Mouse (Mus musculus): ENCODE measurements around the gene Acoxl.

DNA sequence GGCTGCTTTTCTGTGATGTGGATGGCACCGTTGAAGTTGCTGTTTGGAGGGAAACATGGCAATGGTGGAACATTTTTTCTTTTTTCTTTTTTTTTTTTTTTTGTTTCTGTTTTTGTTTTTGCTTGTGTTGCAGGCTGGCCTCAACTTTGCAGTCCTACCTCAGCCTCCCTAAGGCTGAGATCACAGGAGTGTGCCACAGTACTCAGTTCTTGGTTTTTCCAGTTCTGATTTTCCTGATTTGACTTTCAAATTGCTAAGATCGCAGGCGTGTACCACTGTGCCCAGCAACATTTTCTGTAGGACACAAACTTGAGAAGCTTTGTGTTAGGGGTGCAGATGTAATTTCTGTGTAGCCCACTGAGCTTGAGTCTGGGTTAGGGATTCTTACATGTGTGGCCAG, 72.9 kb downstream of the Acoxl start:
- TF ChIP-seq CTCF (IDR thresholded peaks at IDR 0.05; ENCODE audit: extremely low read depth, insufficient read depth, low read length) (no peak), POLR2A (IDR thresholded peaks at IDR 0.05; ENCODE audit: extremely low read depth, insufficient read depth, low read length) (no peak)

Measured in cortical plate, adult 2 months (tissue).